Mouse (Mus musculus) mature B cell (primary cell): ENCODE measurements around the gene Gdf3.

Source experiments
- in situ Hi-C: fragments of 300-500 bp; cut with MboI; formaldehyde crosslinking; loops from 2 replicates; pipeline ENCODE4 v1.14.3; 2019

The Gdf3 gene

DNA sequence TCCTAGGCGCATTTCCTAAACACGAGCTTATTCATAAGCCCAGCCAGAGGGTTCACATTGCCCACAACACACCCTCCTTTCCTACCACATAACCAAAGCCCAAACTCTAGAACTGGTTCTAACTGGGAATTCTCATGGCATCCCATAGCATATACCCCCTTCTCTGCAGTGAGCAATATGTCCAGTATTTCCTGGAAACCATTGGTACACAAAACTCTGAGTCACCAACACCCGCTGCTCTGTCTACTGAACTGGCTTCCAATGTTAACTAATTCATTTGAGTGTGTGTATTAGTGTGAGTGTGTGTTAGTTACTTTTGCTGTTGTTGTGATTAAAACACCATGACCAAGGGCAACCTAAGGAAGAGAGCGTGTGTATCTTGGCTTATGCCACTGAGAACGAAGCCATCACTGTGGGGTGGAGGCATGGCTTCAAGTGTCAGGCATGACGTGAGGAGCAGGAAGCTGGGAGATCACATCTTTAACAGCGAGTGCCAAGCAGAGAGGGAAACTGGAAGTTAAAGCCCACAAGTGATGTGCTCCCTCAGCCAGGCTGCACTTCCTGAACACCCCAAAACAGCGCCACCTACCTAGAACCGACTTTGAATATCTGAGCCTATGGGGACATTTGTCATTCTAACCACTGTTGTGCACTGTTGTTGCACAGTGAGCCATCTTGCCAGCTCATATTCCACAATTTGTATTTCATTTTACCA is 44.7 kb downstream of the Gdf3 start:
- in situ Hi-C loops: no loop called here

DNA sequence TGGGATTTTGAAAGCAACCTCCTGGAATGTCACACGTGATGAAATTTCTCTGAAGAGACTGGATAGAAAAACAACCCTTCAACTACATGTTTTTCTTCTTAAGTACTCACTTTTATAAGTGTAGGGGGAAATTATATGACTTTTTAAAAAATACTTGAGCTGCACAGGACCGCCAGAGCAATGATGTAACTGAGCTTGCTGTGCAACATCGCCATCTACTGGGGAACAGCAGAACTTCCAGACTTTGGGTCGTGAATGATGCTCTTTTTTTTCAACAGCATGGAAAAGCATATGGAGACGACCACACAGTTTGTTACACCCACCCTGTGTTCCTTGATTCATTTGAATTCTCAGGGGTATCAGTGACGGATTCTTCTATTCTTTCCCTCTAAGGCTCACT is 47.4 kb downstream of the Gdf3 start:
- in situ Hi-C loops: no loop called here

GRCm38 (mm10) chr6:122561005-122561404 is 48.9 kb downstream of the Gdf3 start:
- in situ Hi-C loops: no loop called here

DNA sequence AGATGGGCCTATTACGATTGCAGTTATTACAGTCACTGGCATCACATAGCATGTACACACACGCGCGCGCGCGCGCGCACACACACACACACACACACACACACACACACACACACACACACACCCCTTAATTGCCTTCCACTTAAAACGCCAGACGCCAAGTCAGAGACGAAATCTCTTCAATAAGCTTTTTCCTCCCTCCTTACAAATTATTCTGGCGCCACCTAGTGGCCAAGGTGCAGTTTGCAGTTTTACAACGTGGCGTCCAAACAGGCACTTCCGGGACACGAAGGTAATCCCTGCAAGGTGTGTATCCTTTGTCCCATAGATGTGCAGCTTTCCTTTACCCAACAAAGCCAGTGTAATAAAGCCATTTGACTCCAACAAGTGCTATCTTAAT is 49.5 kb downstream of the Gdf3 start:
- in situ Hi-C loops: no loop called here

DNA sequence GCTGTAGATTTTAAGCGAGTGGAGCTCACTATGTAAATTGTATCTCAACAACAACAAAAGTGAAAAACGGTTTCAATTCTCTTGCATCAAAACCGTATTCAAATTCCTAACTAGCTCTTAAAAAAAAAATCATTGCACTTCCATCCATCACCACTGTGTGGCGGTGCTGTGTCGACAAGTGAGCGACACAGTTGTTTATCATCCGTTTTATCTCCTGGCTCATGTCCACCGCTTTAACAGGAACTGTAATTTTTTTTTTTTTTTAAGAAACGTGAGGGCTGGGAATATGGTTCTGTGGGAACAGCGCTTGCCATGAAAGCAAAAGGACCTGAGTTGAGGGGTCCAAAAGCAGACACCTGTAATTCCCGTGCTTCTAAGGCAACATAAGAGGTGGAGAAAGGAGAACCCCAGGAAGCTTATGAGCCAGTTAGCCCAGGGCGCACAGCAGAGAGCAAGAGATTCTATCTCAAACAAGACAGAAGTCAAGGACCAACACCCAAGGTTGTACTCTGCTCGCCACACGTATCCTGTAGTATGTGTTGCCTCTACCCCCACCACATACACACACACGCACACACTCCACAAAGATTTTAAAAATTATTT is 52.8 kb downstream of the Gdf3 start:
- in situ Hi-C loops: no loop called here
